Mouse (Mus musculus) bone marrow, adult 2 months (tissue): ENCODE measurements at regions not wholly inside any gene's neighbourhood (a gene's known extent, or its start where the extent isn't known, plus 50 kb on each side); places are given as distances from the start of the nearest gene placed in this dataset.

Experiments used
- H3K27ac ChIP-seq: fragments of 200-500 bp; 2 replicates; pipeline ENCODE4 v1.5.1; 2012; ENCODE audit warnings: low read depth, mild to moderate bottlenecking, control low read depth, inconsistent platforms, low read length; ENCODE audit not compliant: control insufficient read depth, poor library complexity, insufficient read depth
- H3K4me1 ChIP-seq: fragments of 200-500 bp; 2 replicates; pipeline ENCODE4 v1.6.1; 2011; ENCODE audit warnings: low read length; ENCODE audit not compliant: control insufficient read depth, insufficient read depth
- H3K4me3 ChIP-seq: fragments of 200-500 bp; replicated peaks from 2 replicates; pipeline ENCODE3; 2011; ENCODE audit warnings: mild to moderate bottlenecking, low read depth, low read length, control low read depth; ENCODE audit not compliant: control insufficient read depth
- CTCF ChIP-seq: fragments of 200-500 bp; IDR thresholded peaks from 2 replicates; pipeline ENCODE4 v1.5.1; 2011; ENCODE audit warnings: low read length, control low read depth; ENCODE audit not compliant: control insufficient read depth, insufficient read depth
- POLR2A ChIP-seq: fragments of 200-500 bp; IDR thresholded peaks from 2 replicates; pipeline ENCODE4 v1.6.1; 2011; ENCODE audit warnings: low read depth, mild to moderate bottlenecking, control low read depth, low read length, borderline replicate concordance; ENCODE audit not compliant: control insufficient read depth
- WGBS: fragments of 180-500 bp; shearing (Covaris S2); methylation state at CpG from one replicate; pipeline ENCODE4 v1.1.7; 2018; 5-methylcytosine and 5-hydroxymethylcytosine counted together

- WGBS, result 75% methylated on average over 2 of the region's 2 CpGs
- no peak for TF ChIP-seq CTCF
- no peak for TF ChIP-seq POLR2A
- H3K4me1 ChIP-seq, result no peaks in the 10 kb centered on the region
- no peak overlapping the region for H3K4me3 ChIP-seq
- no peak overlapping the region for H3K27ac ChIP-seq
These were observed 72.7 kb upstream of the 1700066M21Rik start for GRCm38 (mm10) chr1:57304757-57305156.

- Histone ChIP-seq H3K4me1 (no peaks in the 10 kb centered on the region), H3K27ac (no peak overlapping the region), H3K4me3 (no peak overlapping the region)
- WGBS, result 82% methylated on average over 2 of the region's 2 CpGs
- TF ChIP-seq CTCF (no peak), POLR2A (no peak)
These were observed 54.9 kb upstream of the 1700066M21Rik start for GRCm38 (mm10) chr1:57322535-57322934.

GRCm38 (mm10) chr1:57323118-57323517, 54.3 kb upstream of the 1700066M21Rik start:
- Histone ChIP-seq H3K4me3 (no peak overlapping the region), H3K27ac (no peak overlapping the region), H3K4me1 (no peaks in the 10 kb centered on the region)
- WGBS, result 74% methylated on average over 2 of the region's 2 CpGs
- TF ChIP-seq CTCF (no peak), POLR2A (no peak)

- no peak for TF ChIP-seq CTCF
- no peak for TF ChIP-seq POLR2A
- H3K27ac ChIP-seq, result no peak overlapping the region
- H3K4me3 ChIP-seq, result no peak overlapping the region
- WGBS, result 68% methylated on average over 6 of the region's 6 CpGs
- H3K4me1 ChIP-seq, result no peaks in the 10 kb centered on the region
These were observed 51.7 kb upstream of the 1700066M21Rik start for GRCm38 (mm10) chr1:57325585-57326165.
